Mouse (Mus musculus): ENCODE measurements around the gene Gm10271. TPM values are rescaled to one million over a fixed set of nuclear protein-coding genes. Genes with fewer than 3 reads are reported as not detected.

Gm10271 gene
- polyA plus RNA-seq, 1 experiment from 2014 or later: not detected

DNA sequence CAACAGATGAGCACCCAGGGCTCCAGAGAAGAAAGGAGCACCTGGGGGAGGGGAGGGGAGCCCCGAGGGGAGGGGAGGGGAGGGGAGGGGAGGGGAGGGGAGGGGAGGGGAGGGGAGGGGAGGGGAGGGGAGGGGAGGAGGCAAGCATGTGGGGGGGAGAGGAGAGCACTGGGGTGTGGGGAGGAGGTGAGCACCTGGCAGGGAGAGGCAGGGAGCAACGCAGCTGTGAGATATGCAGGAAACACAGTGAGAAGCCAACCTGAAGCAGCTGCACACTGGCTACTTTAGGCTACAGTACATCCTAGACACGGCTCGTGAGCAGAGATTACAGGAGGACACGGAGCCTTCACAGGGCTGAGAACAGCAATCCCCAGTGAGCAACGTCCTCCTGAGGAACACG lies 41.5 kb downstream of the Gm10271 start:
- ATAC-seq: no peak
- no peaks in the 10 kb centered on the region for H3K27me3 ChIP-seq (ENCODE audit: control insufficient read depth, insufficient read depth, low read depth, low read length)
- 0 out of 2 replicates have a peak, but pooled peaks cover 6% of the 10 kb centered on the region for H3K36me3 ChIP-seq (ENCODE audit: control insufficient read depth, insufficient read depth, low read length)
- H3K4me3 ChIP-seq (ENCODE audit: low read depth, low read length): no peak overlapping the region
- no peaks in the 10 kb centered on the region for H3K9me3 ChIP-seq (replicated peaks; ENCODE audit: control insufficient read depth, low read length, poor library complexity, severe bottlenecking)
- H3K27ac ChIP-seq (ENCODE audit: low read length): no peak overlapping the region
- WGBS: 80% methylated on average over 6 of the region's 7 CpGs
- no peak overlapping the region for H3K4me2 ChIP-seq (ENCODE audit: low read length)
- H3K4me1 ChIP-seq (ENCODE audit: control insufficient read depth, insufficient read depth, low read length): no peaks in the 10 kb centered on the region
- H3K9ac ChIP-seq (ENCODE audit: low read depth, low read length): no peak overlapping the region

- WGBS: 89% methylated on average over 7 of the region's 7 CpGs
Observed at GRCm38 (mm10) chr10:116930506-116930905, 41.9 kb downstream of the Gm10271 start.

DNA sequence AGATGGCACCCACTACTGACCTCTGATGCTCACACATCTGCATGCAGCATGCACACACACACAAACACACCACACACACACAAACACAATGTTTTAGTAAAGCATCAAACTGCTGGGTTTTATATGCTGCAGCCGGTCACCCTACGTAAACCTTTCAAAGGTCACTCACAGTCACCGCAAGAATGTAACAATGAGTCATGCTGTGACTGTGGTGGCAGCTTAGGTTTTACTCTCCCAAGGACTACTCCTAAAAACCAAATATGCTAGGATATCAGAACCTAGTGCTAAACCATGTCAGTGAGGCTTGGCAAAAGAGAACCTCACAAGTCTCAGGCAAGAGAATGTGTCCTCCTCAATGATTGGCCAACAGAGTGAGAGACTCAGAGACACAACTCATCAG lies 43.6 kb downstream of the Gm10271 start:
- H3K36me3 ChIP-seq (ENCODE audit: control insufficient read depth, insufficient read depth, low read length): 0 out of 2 replicates have a peak, but pooled peaks cover 9% of the 10 kb centered on the region
- no peak overlapping the region for H3K4me2 ChIP-seq (ENCODE audit: low read length)
- H3K4me3 ChIP-seq (ENCODE audit: low read depth, low read length): no peak overlapping the region
- no peaks in the 10 kb centered on the region for H3K27me3 ChIP-seq (ENCODE audit: control insufficient read depth, insufficient read depth, low read depth, low read length)
- WGBS: 88% methylated on average over 3 of the region's 3 CpGs
- no peak overlapping the region for H3K9ac ChIP-seq (ENCODE audit: low read depth, low read length)
- H3K4me1 ChIP-seq (ENCODE audit: control insufficient read depth, insufficient read depth, low read length): no peaks in the 10 kb centered on the region
- H3K9me3 ChIP-seq (replicated peaks; ENCODE audit: control insufficient read depth, low read length, poor library complexity, severe bottlenecking): no peaks in the 10 kb centered on the region
- no peak overlapping the region for H3K27ac ChIP-seq (ENCODE audit: low read length)
- no peak for ATAC-seq

More at GRCm38 (mm10) chr10:116930506-116930905, 41.9 kb downstream of the Gm10271 start:
- Histone ChIP-seq H3K36me3 (ENCODE audit: control insufficient read depth, insufficient read depth, low read length) (0 out of 2 replicates have a peak, but pooled peaks cover 6% of the 10 kb centered on the region), H3K27ac (ENCODE audit: low read length) (no peak overlapping the region), H3K9me3 (replicated peaks; ENCODE audit: control insufficient read depth, low read length, poor library complexity, severe bottlenecking) (no peaks in the 10 kb centered on the region), H3K4me3 (ENCODE audit: low read depth, low read length) (no peak overlapping the region), H3K4me2 (ENCODE audit: low read length) (no peak overlapping the region), H3K27me3 (ENCODE audit: control insufficient read depth, insufficient read depth, low read depth, low read length) (no peaks in the 10 kb centered on the region), H3K4me1 (ENCODE audit: control insufficient read depth, insufficient read depth, low read length) (no peaks in the 10 kb centered on the region), H3K9ac (ENCODE audit: low read depth, low read length) (no peak overlapping the region)
- ATAC-seq: no peak

DNA sequence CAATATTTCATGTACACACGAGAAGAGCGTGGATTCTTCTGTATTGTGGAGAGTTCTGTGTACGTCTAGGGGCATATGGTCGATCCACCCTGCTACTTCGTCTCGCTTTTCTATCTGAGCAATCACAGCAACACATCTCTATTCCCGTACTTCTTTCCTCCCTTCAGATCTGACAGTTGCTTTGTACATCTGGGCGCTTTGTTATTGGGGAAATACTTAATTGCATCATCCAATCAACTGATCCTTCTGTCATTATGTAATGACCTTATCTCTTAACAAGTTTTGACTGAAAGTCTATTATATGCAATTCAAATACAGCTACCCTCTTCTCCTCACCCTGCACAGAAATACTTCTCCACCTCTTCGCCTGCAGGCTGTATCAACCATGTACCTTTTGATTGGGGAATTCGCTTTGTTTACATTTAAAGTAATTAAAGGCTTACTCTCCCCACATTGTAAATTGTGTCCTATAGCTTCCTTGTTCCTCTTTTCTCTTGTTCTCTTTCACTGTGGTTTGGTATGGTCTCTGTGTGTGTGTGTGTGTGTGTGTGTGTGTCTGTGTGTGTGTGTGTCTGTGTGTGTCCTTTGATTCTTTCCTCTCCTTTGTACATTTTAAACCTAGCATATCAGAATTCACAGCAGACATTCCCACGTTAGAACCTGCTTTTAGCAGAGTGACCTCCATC lies 45.8 kb downstream of the Gm10271 start:
- Histone ChIP-seq H3K27me3 (ENCODE audit: control insufficient read depth, insufficient read depth, low read depth, low read length) (no peaks in the 10 kb centered on the region), H3K27ac (ENCODE audit: low read length) (no peak overlapping the region), H3K4me3 (ENCODE audit: low read depth, low read length) (no peak overlapping the region), H3K36me3 (ENCODE audit: control insufficient read depth, insufficient read depth, low read length) (peaks cover 14% of the 10 kb centered on the region; the same call in 1 of the 2 replicates), H3K4me1 (ENCODE audit: control insufficient read depth, insufficient read depth, low read length) (no peaks in the 10 kb centered on the region), H3K4me2 (ENCODE audit: low read length) (no peak overlapping the region), H3K9me3 (replicated peaks; ENCODE audit: control insufficient read depth, low read length, poor library complexity, severe bottlenecking) (no peaks in the 10 kb centered on the region), H3K9ac (ENCODE audit: low read depth, low read length) (no peak overlapping the region)
- 89% methylated on average over 11 of the region's 11 CpGs for WGBS
- ATAC-seq: no peak

GRCm38 (mm10) chr10:116923651-116924495 lies 48.5 kb downstream of the Gm10271 start:
- H3K9me3 ChIP-seq (replicated peaks; ENCODE audit: control insufficient read depth, low read length, poor library complexity, severe bottlenecking): no peaks in the 10 kb centered on the region
- no peaks in the 10 kb centered on the region for H3K27me3 ChIP-seq (ENCODE audit: control insufficient read depth, insufficient read depth, low read depth, low read length)
- H3K4me1 ChIP-seq (ENCODE audit: control insufficient read depth, insufficient read depth, low read length): no peaks in the 10 kb centered on the region
- 92% methylated on average over 19 of the region's 19 CpGs for WGBS
- H3K36me3 ChIP-seq (ENCODE audit: control insufficient read depth, insufficient read depth, low read length): peaks cover 12% of the 10 kb centered on the region; the same call in 1 of the 2 replicates
- no peak for ATAC-seq
- H3K4me2 ChIP-seq (ENCODE audit: low read length): no peak overlapping the region
- no peak overlapping the region for H3K4me3 ChIP-seq (ENCODE audit: low read depth, low read length)
- H3K27ac ChIP-seq (ENCODE audit: low read length): no peak overlapping the region
- no peak overlapping the region for H3K9ac ChIP-seq (ENCODE audit: low read depth, low read length)

- Histone ChIP-seq H3K4me2 (ENCODE audit: low read length) (no peak overlapping the region), H3K27ac (ENCODE audit: low read length) (no peak overlapping the region), H3K4me3 (ENCODE audit: low read depth, low read length) (no peak overlapping the region), H3K9me3 (replicated peaks; ENCODE audit: control insufficient read depth, low read length, poor library complexity, severe bottlenecking) (no peaks in the 10 kb centered on the region), H3K4me1 (ENCODE audit: control insufficient read depth, insufficient read depth, low read length) (no peaks in the 10 kb centered on the region), H3K36me3 (ENCODE audit: control insufficient read depth, insufficient read depth, low read length) (peaks cover 11% of the 10 kb centered on the region; the same call in 1 of the 2 replicates), H3K9ac (ENCODE audit: low read depth, low read length) (no peak overlapping the region), H3K27me3 (ENCODE audit: control insufficient read depth, insufficient read depth, low read depth, low read length) (no peaks in the 10 kb centered on the region)
- ATAC-seq: no peak
- 93% methylated on average over 15 of the region's 15 CpGs for WGBS
Observed at GRCm38 (mm10) chr10:116922161-116922560, 50.2 kb downstream of the Gm10271 start.

GRCm38 (mm10) chr10:116921416-116921815 lies 51.0 kb downstream of the Gm10271 start:
- WGBS: 93% methylated on average over 15 of the region's 15 CpGs
- Histone ChIP-seq H3K9ac (ENCODE audit: low read depth, low read length) (no peak overlapping the region), H3K27ac (ENCODE audit: low read length) (no peak overlapping the region), H3K4me1 (ENCODE audit: control insufficient read depth, insufficient read depth, low read length) (no peaks in the 10 kb centered on the region), H3K9me3 (replicated peaks; ENCODE audit: control insufficient read depth, low read length, poor library complexity, severe bottlenecking) (no peaks in the 10 kb centered on the region), H3K4me3 (ENCODE audit: low read depth, low read length) (no peak overlapping the region), H3K4me2 (ENCODE audit: low read length) (no peak overlapping the region), H3K36me3 (ENCODE audit: control insufficient read depth, insufficient read depth, low read length) (peaks cover 8% of the 10 kb centered on the region; the same call in 1 of the 2 replicates), H3K27me3 (ENCODE audit: control insufficient read depth, insufficient read depth, low read depth, low read length) (no peaks in the 10 kb centered on the region)
- no peak for ATAC-seq

- no peaks in the 10 kb centered on the region for H3K9me3 ChIP-seq (replicated peaks; ENCODE audit: control insufficient read depth, low read length, poor library complexity, severe bottlenecking)
- peaks cover 8% of the 10 kb centered on the region for H3K36me3 ChIP-seq (ENCODE audit: control insufficient read depth, insufficient read depth, low read length)
- no peak overlapping the region for H3K4me3 ChIP-seq (ENCODE audit: low read depth, low read length)
- H3K9ac ChIP-seq (ENCODE audit: low read depth, low read length): no peak overlapping the region
- H3K4me2 ChIP-seq (ENCODE audit: low read length): no peak overlapping the region
- WGBS: 93% methylated on average over 8 of the region's 8 CpGs
- ATAC-seq: no peak
- H3K27ac ChIP-seq (ENCODE audit: low read length): no peak overlapping the region
- H3K27me3 ChIP-seq (ENCODE audit: control insufficient read depth, insufficient read depth, low read depth, low read length): no peaks in the 10 kb centered on the region
- H3K4me1 ChIP-seq (ENCODE audit: control insufficient read depth, insufficient read depth, low read length): no peaks in the 10 kb centered on the region
Observed at GRCm38 (mm10) chr10:116920641-116921040, 51.8 kb downstream of the Gm10271 start.
